8 mouse cellular contexts compared by ENCODE assay signal in genomic region chr16:91405640-91406584, GRCm38 (mm10). TPM values are rescaled to one million over a fixed set of nuclear protein-coding genes. Genes with fewer than 3 reads are reported as not detected.
DNase-seq lines count a peak whose midpoint lies in the region; ATAC-seq lines count a peak whose summit lies in the region.

Gene Il10rb, plus strand, starts transcription at chr16:91406164.

- H3K4me3 ChIP-seq in embryonic facial prominence, embryonic 12.5 days = peak within 1 kb of the TSS; percentile 66
- H3K4me3 ChIP-seq in limb, embryonic 15.5 days = peak within 1 kb of the TSS; percentile 75
- H3K4me3 ChIP-seq in midbrain, embryonic 16.5 days (ENCODE audit: low read depth, low read length) = peak within 1 kb of the TSS; percentile 67

- no peaks in the 10 kb centered on the region for H3K9me3 ChIP-seq in embryonic facial prominence, embryonic 12.5 days
- no peaks in the 10 kb centered on the region for H3K9me3 ChIP-seq in limb, embryonic 15.5 days
- no peaks in the 10 kb centered on the region for H3K9me3 ChIP-seq in midbrain, embryonic 16.5 days (replicated peaks; ENCODE audit: control insufficient read depth, low read length, poor library complexity, severe bottlenecking)

- peaks cover 21% of the 10 kb centered on the region for H3K36me3 ChIP-seq in embryonic facial prominence, embryonic 12.5 days
- H3K36me3 ChIP-seq in limb, embryonic 15.5 days = peaks cover 13% of the 10 kb centered on the region
- H3K36me3 ChIP-seq in midbrain, embryonic 16.5 days (ENCODE audit: control insufficient read depth, insufficient read depth, low read length) = no peaks in the 10 kb centered on the region

- peak within 1 kb of the TSS; percentile 50; the same call in 1 of the 2 replicates for H3K27ac ChIP-seq in embryonic facial prominence, embryonic 12.5 days
- peak within 1 kb of the TSS; percentile 85 for H3K27ac ChIP-seq in limb, embryonic 15.5 days
- peak within 1 kb of the TSS; percentile 50; the same call in 1 of the 2 replicates for H3K27ac ChIP-seq in midbrain, embryonic 16.5 days (ENCODE audit: low read length)

- peaks cover 16% of the 10 kb centered on the region; the same call in 1 of the 2 replicates for H3K4me1 ChIP-seq in embryonic facial prominence, embryonic 12.5 days
- peaks cover 29% of the 10 kb centered on the region for H3K4me1 ChIP-seq in limb, embryonic 15.5 days
- peaks cover 6% of the 10 kb centered on the region; the same call in 1 of the 2 replicates for H3K4me1 ChIP-seq in midbrain, embryonic 16.5 days (ENCODE audit: control insufficient read depth, insufficient read depth, low read length)

- peak; percentile 30 to 38 for DNase-seq in left cerebral cortex, adult 18-20 months (ENCODE audit: low spot score in 2 of 2)
- DNase-seq in left cerebral cortex, adult 11 months (ENCODE audit: low spot score) = no peak
- peak; percentile 99 for DNase-seq in heart, adult 11 months
- peak; percentile 83 for DNase-seq in kidney, adult 11 months
- peak; percentile 79 to 88 for DNase-seq in spleen, postnatal 10 days (ENCODE audit: low spot score in 2 of 2)

- peak within 1 kb of the TSS; percentile 96 for H3K4me2 ChIP-seq in embryonic facial prominence, embryonic 12.5 days (replicated peaks)
- peak within 1 kb of the TSS; percentile 91 for H3K4me2 ChIP-seq in limb, embryonic 15.5 days
- H3K4me2 ChIP-seq in midbrain, embryonic 16.5 days (ENCODE audit: low read length) = peak within 1 kb of the TSS; percentile 96

- ATAC-seq in embryonic facial prominence, embryonic 12.5 days (ENCODE audit: insufficient number of reproducible peaks, insufficient read depth, low FRiP score, low TSS enrichment) = peak; percentile 75
- ATAC-seq in limb, embryonic 15.5 days (ENCODE audit: insufficient number of reproducible peaks, low FRiP score, low TSS enrichment, low read depth) = peak; percentile 66
- ATAC-seq in midbrain, embryonic 16.5 days = peak; percentile 79

- H3K9ac ChIP-seq in embryonic facial prominence, embryonic 12.5 days = peak within 1 kb of the TSS; percentile 75
- peak within 1 kb of the TSS; percentile 47 for H3K9ac ChIP-seq in limb, embryonic 15.5 days
- H3K9ac ChIP-seq in midbrain, embryonic 16.5 days (ENCODE audit: low read depth, low read length) = peak within 1 kb of the TSS; percentile 82

- 6% methylated on average over 51 of the region's 51 CpGs for WGBS in embryonic facial prominence, embryonic 12.5 days
- WGBS in limb, embryonic 15.5 days = 3% methylated on average over 39 of the region's 51 CpGs
- WGBS in midbrain, embryonic 16.5 days = 6% methylated on average over 50 of the region's 51 CpGs

- H3K27me3 ChIP-seq in embryonic facial prominence, embryonic 12.5 days = no peaks in the 10 kb centered on the region
- H3K27me3 ChIP-seq in limb, embryonic 15.5 days = no peaks in the 10 kb centered on the region
- H3K27me3 ChIP-seq in midbrain, embryonic 16.5 days (ENCODE audit: control insufficient read depth, insufficient read depth, low read depth, low read length) = no peaks in the 10 kb centered on the region; the same call in 1 of the 2 replicates

RNA-seq across cellular contexts. Expression of gene Il10rb, which starts in this region (rescaled TPM):
- 1 to 10 TPM; 9.8 to 9.9 TPM for total RNA-seq in left cerebral cortex, adult 18-20 months (2021)
- polyA plus RNA-seq in embryonic facial prominence, embryonic 12.5 days (2016; fragmentation: Nextera tagmentation; extraction: Ambion mirVana) = 14.1 TPM in 2 replicates
- 29.5 and 33.2 TPM in 2 replicates for polyA plus RNA-seq in limb, embryonic 15.5 days (2015; fragmentation: Nextera tagmentation; extraction: Ambion mirVana)
- polyA plus RNA-seq in midbrain, embryonic 16.5 days (2015; fragmentation: Nextera tagmentation; extraction: Ambion mirVana) = 10.4 and 11.1 TPM in 2 replicates
